Mouse (Mus musculus) thymus, adult 2 months (tissue): ENCODE measurements around the gene Ccdc30. TPM values are rescaled to one million over a fixed set of nuclear protein-coding genes. Genes with fewer than 3 reads are reported as not detected.

Source experiments
- DNase-seq: peaks from one replicate; pipeline ENCODE4 v3.0.0; 2021
- H3K27ac ChIP-seq: fragments of 200-500 bp; 2 replicates; pipeline ENCODE4 v1.5.1; 2012; ENCODE audit warnings: low read length, control low read depth; ENCODE audit not compliant: control insufficient read depth, insufficient read depth
- H3K27me3 ChIP-seq: fragments of 200-500 bp; 2 replicates; pipeline ENCODE4 v1.6.1; 2012; ENCODE audit warnings: mild to moderate bottlenecking, low read length, moderate library complexity, mixed read lengths; ENCODE audit not compliant: control insufficient read depth, insufficient read depth
- H3K36me3 ChIP-seq: fragments of 200-500 bp; 2 replicates; pipeline ENCODE4 v1.6.1; 2012; ENCODE audit warnings: mild to moderate bottlenecking, low read length, moderate library complexity; ENCODE audit not compliant: control insufficient read depth, insufficient read depth
- H3K4me1 ChIP-seq: fragments of 200-500 bp; replicated peaks from 2 replicates; pipeline ENCODE4 v1.6.1; 2012; ENCODE audit warnings: low read length; ENCODE audit not compliant: control insufficient read depth, insufficient read depth
- H3K4me3 ChIP-seq: fragments of 200-500 bp; 2 replicates; pipeline ENCODE4 v1.5.1; 2012; ENCODE audit warnings: mild to moderate bottlenecking, low read length, control low read depth, moderate library complexity; ENCODE audit not compliant: control insufficient read depth, insufficient read depth
- CTCF ChIP-seq: fragments of 200-500 bp; IDR thresholded peaks from 2 replicates; pipeline ENCODE4 v1.5.1; 2012; ENCODE audit warnings: mild to moderate bottlenecking, control low read depth, low read length, moderate library complexity, borderline replicate concordance; ENCODE audit not compliant: control insufficient read depth, poor library complexity, insufficient read depth; ENCODE audit errors: extremely low read depth
- POLR2A ChIP-seq: fragments of 200-500 bp; IDR thresholded peaks from 2 replicates; pipeline ENCODE4 v1.6.1; 2012; ENCODE audit warnings: mild to moderate bottlenecking, low read length, control low read depth, moderate library complexity; ENCODE audit not compliant: control insufficient read depth, poor library complexity, insufficient read depth; ENCODE audit errors: extremely low read depth
- whole genome bisulfite sequencing: fragments of 180-500 bp; shearing (Covaris S2); methylation state at CpG from one replicate; pipeline ENCODE4 v1.1.7; 2018; 5-methylcytosine and 5-hydroxymethylcytosine counted together
- polyA plus RNA-seq: library from polyadenylated mRNA; depleted of rRNA; stranded (reverse); fragments of >200 nt; gene quantifications from 2 replicates; pipeline ENCODE4 v1.2.3, GENCODE M21; 2012

Gene Ccdc30
- polyA plus RNA-seq, 1 experiment, result 3.7 TPM

GRCm38 (mm10) chr4:119297361-119297760 lies 118.0 kb downstream of the Ccdc30 start:
- Histone ChIP-seq H3K27me3 (no peaks in the 10 kb centered on the region), H3K27ac (no peak overlapping the region), H3K4me1 (peaks cover 5% of the 10 kb centered on the region), H3K4me3 (no peak overlapping the region), H3K36me3 (no peaks in the 10 kb centered on the region)
- 17% methylated on average over 2 of the region's 2 CpGs for WGBS
- TF ChIP-seq CTCF (no peak), POLR2A (no peak)
- DNase-seq, result no peak

GRCm38 (mm10) chr4:119295134-119295453 lies 120.2 kb downstream of the Ccdc30 start:
- WGBS, result 16% methylated on average over 6 of the region's 6 CpGs
- Histone ChIP-seq H3K4me1 (peaks cover 5% of the 10 kb centered on the region), H3K27ac (no peak overlapping the region), H3K36me3 (no peaks in the 10 kb centered on the region), H3K4me3 (no peak overlapping the region), H3K27me3 (no peaks in the 10 kb centered on the region)
- DNase-seq, result peak; percentile 7
- no peak for TF ChIP-seq CTCF
- no peak for TF ChIP-seq POLR2A

- H3K4me1 ChIP-seq, result peaks cover 5% of the 10 kb centered on the region
Measured at GRCm38 (mm10) chr4:119294415-119295133, 120.7 kb downstream of the Ccdc30 start, which contains the start of gene Ybx1. Gene Ybx1 (minus strand): TSS chr4:119294604.

GRCm38 (mm10) chr4:119293574-119294258 lies 121.6 kb downstream of the Ccdc30 start:
- peak; percentile 36 for DNase-seq
- Histone ChIP-seq H3K27me3 (no peaks in the 10 kb centered on the region), H3K36me3 (peaks cover 3% of the 10 kb centered on the region; the same call in 1 of the 2 replicates), H3K4me1 (peaks cover 5% of the 10 kb centered on the region), H3K4me3 (peak overlapping the region; percentile 91), H3K27ac (no peak overlapping the region)
- WGBS, result under 1% methylated on average over 60 of the region's 80 CpGs
- TF ChIP-seq CTCF (peak; percentile 31; the same call in 1 of the 2 replicates), POLR2A (no peak)

More at GRCm38 (mm10) chr4:119294415-119295133, 120.7 kb downstream of the Ccdc30 start, which contains the start of gene Ybx1:
- WGBS, result under 1% methylated on average over 61 of the region's 61 CpGs
- no peak for TF ChIP-seq CTCF
- TF ChIP-seq POLR2A, result peak; percentile 37; the same call in 1 of the 2 replicates
- no peaks in the 10 kb centered on the region for H3K27me3 ChIP-seq
- no peak within 1 kb of the TSS for H3K27ac ChIP-seq
- H3K36me3 ChIP-seq, result no peaks in the 10 kb centered on the region
- peak; percentile 99 for DNase-seq
- peak within 1 kb of the TSS; percentile 91 for H3K4me3 ChIP-seq

- peak; percentile 40 for DNase-seq
- no peaks in the 10 kb centered on the region for H3K27me3 ChIP-seq
- peak overlapping the region; percentile 26; the same call in 1 of the 2 replicates for H3K27ac ChIP-seq
- TF ChIP-seq POLR2A, result no peak
- TF ChIP-seq CTCF, result no peak
- peak overlapping the region; percentile 91 for H3K4me3 ChIP-seq
- WGBS, result under 1% methylated on average over 24 of the region's 24 CpGs
- H3K36me3 ChIP-seq, result peaks cover 3% of the 10 kb centered on the region
- H3K4me1 ChIP-seq, result peaks cover 5% of the 10 kb centered on the region
Measured at GRCm38 (mm10) chr4:119292771-119293573, 122.3 kb downstream of the Ccdc30 start.

GRCm38 (mm10) chr4:119291921-119292320 lies 123.4 kb downstream of the Ccdc30 start:
- peaks cover 5% of the 10 kb centered on the region for H3K4me1 ChIP-seq
- TF ChIP-seq CTCF (no peak), POLR2A (no peak)
- H3K36me3 ChIP-seq, result peaks cover 3% of the 10 kb centered on the region
- H3K27ac ChIP-seq, result no peak overlapping the region
- DNase-seq, result no peak
- WGBS, result 94% methylated on average over 1 of the region's 1 CpGs
- H3K27me3 ChIP-seq, result no peaks in the 10 kb centered on the region
- no peak overlapping the region for H3K4me3 ChIP-seq
